Mouse (Mus musculus): ENCODE measurements around the gene Pparg. TPM values are rescaled to one million over a fixed set of nuclear protein-coding genes. Genes with fewer than 3 reads are reported as not detected.

The Pparg gene
- polyA plus RNA-seq, 1 experiment = 5.1 TPM

DNA sequence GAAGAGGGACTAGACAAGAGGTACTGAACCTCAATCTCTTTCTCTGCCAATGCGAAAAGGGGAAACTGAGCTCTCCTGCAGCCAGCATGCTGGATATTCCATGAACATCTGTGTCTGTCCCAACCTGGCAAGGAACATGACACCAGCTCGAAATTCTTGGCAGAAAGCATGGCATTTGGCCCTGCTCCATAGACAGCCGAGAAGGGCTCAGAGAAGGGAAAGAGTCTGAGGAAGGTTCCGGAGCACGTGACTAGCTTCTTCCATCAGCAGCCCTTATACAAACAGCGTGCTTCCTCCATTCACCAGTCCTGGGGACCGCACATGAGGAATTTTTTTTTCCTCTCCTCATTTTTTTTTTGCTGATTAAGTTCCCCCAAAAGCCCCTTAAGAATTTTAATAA lies 173.9 kb downstream of the Pparg start:
- no peak for DNase-seq (ENCODE audit: low read depth in 1 of 2, low spot score in 2 of 2)
- WGBS = 73% methylated on average over 7 of the region's 7 CpGs
- Histone ChIP-seq H3K27ac (ENCODE audit: insufficient read depth, low read length) (no peak overlapping the region), H3K36me3 (ENCODE audit: control insufficient read depth, insufficient read depth, low read length) (no peaks in the 10 kb centered on the region), H3K4me3 (ENCODE audit: extremely low read depth, insufficient read depth, insufficient read length) (no peak overlapping the region), H3K27me3 (ENCODE audit: control insufficient read depth, insufficient read depth, low read length) (no peaks in the 10 kb centered on the region), H3K4me1 (ENCODE audit: control insufficient read depth, insufficient read depth, insufficient read length) (peaks cover 2% of the 10 kb centered on the region; the same call in 1 of the 2 replicates)
- no peak for TF ChIP-seq POLR2A (IDR thresholded peaks at IDR 0.05; ENCODE audit: low read depth, low read length)
- no peak for TF ChIP-seq CTCF (IDR thresholded peaks at IDR 0.05; ENCODE audit: extremely low read depth, insufficient read depth, insufficient read length, insufficient replicate concordance)

DNA sequence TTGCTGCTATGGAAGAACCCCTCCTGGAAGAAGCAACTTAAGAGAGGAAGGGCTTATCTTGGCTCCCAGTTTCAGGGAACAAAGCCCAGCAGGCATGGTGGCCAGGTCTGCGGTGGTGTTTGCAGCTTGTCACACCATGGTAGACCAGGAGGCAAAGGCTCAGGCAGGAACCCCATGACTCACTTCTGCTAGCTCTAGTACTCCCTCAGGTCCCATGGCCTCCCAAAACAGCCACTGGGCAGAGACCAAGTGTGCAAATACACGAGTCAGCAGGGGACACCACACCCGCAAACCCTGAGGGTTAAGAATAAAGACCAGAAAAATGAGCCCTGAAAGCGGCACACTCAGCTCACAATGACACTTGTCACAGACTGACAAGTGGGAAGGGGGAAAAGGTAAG lies 175.4 kb downstream of the Pparg start:
- DNase-seq (ENCODE audit: low read depth in 1 of 2, low spot score in 2 of 2) = no peak
- H3K4me3 ChIP-seq (ENCODE audit: extremely low read depth, insufficient read depth, insufficient read length) = no peak overlapping the region
- H3K4me1 ChIP-seq (ENCODE audit: control insufficient read depth, insufficient read depth, insufficient read length) = peaks cover 2% of the 10 kb centered on the region; the same call in 1 of the 2 replicates
- no peak overlapping the region for H3K27ac ChIP-seq (ENCODE audit: insufficient read depth, low read length)
- TF ChIP-seq POLR2A (IDR thresholded peaks at IDR 0.05; ENCODE audit: low read depth, low read length) = no peak
- no peak for TF ChIP-seq CTCF (IDR thresholded peaks at IDR 0.05; ENCODE audit: extremely low read depth, insufficient read depth, insufficient read length, insufficient replicate concordance)
- no peaks in the 10 kb centered on the region for H3K36me3 ChIP-seq (ENCODE audit: control insufficient read depth, insufficient read depth, low read length)
- H3K27me3 ChIP-seq (ENCODE audit: control insufficient read depth, insufficient read depth, low read length) = no peaks in the 10 kb centered on the region
- WGBS = 84% methylated on average over 4 of the region's 4 CpGs

- Histone ChIP-seq H3K4me3 (ENCODE audit: extremely low read depth, insufficient read depth, insufficient read length) (no peak overlapping the region), H3K4me1 (ENCODE audit: control insufficient read depth, insufficient read depth, insufficient read length) (peaks cover 2% of the 10 kb centered on the region; the same call in 1 of the 2 replicates), H3K36me3 (ENCODE audit: control insufficient read depth, insufficient read depth, low read length) (no peaks in the 10 kb centered on the region), H3K27me3 (ENCODE audit: control insufficient read depth, insufficient read depth, low read length) (no peaks in the 10 kb centered on the region), H3K27ac (ENCODE audit: insufficient read depth, low read length) (no peak overlapping the region)
- WGBS = 20% methylated on average over 26 of the region's 26 CpGs
- peak; percentile 49 to 64 for DNase-seq (ENCODE audit: low read depth in 1 of 2, low spot score in 2 of 2)
- TF ChIP-seq POLR2A (IDR thresholded peaks at IDR 0.05; ENCODE audit: low read depth, low read length) (no peak), CTCF (IDR thresholded peaks at IDR 0.05; ENCODE audit: extremely low read depth, insufficient read depth, insufficient read length, insufficient replicate concordance) (peak; percentile 81)
These were observed 178.1 kb downstream of the Pparg start for GRCm38 (mm10) chr6:115538645-115539429.

Other genes with a start within 250 kb of the Pparg start
- gene Syn2, start 226.0 kb upstream of the Pparg start, polyA plus RNA-seq (2012; rRNA removed) = 0.34 and 0.44 TPM in 2 replicates
- gene Gm17482, start 133.6 kb upstream of the Pparg start, polyA plus RNA-seq (2012; rRNA removed) = not detected in 2 replicates
- gene Timp4, start 108.7 kb upstream of the Pparg start, polyA plus RNA-seq (2012; rRNA removed) = 0.22 and 0.39 TPM in 2 replicates
- 1.4 and 1.8 TPM in 2 replicates for gene Tsen2, start 183.7 kb downstream of the Pparg start, polyA plus RNA-seq (2012; rRNA removed)
- 0.09 and 0.23 TPM in 2 replicates for gene Mkrn2os, start 231.6 kb downstream of the Pparg start, polyA plus RNA-seq (2012; rRNA removed)
- 42.8 and 63.7 TPM in 2 replicates for gene Mkrn2, start 241.0 kb downstream of the Pparg start, polyA plus RNA-seq (2012; rRNA removed)